Mouse (Mus musculus) adrenal gland, postnatal 4 days (tissue): ENCODE data around the gene Sox30. TPM values are rescaled to one million over a fixed set of nuclear protein-coding genes. Genes with fewer than 3 reads are reported as not detected.
"Not testable (repeated sequence)": the region's sequence is repeated elsewhere in the genome, so short reads cannot be mapped to it uniquely, and the experiment has no call there.

Experiments
- DNase-seq, 2 experiments: peaks; one replicate each; pipeline ENCODE4 v3.0.0; 2021 to 2022; ENCODE audit warnings: low spot score in 2 of 2, mixed read lengths in 2 of 2
- total RNA-seq, 2 experiments: library from RNA; stranded (reverse); gene quantifications; 2 replicates each; pipeline ENCODE4 v1.2.3; 2021

Gene Sox30
- total RNA-seq, 2 experiments from 2014 or later, result 0.34 to 0.67 TPM

DNA sequence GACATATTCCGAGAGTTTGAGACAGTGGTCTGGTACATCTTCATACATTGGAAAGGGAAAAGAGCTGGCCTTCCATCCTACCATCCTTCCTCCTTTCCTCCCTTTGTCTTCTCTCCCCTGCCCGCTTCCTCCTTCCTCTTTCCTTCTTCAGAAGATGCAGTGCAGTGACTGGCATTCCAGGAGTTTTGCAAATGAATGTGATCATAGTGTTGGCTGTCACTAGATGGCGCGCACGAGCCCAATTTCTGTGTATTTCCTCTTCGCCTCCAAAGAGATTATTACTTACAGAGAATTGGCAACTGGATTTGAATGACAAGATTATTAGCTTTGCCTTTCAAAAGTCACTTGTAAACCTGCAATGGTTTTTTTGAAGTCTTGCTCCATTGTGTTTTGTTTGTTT lies 36.0 kb downstream of the Sox30 start:
- peak in 1 of 2 experiments; percentile 32 for DNase-seq

GRCm38 (mm10) chr11:46020246-46020645 lies 40.1 kb downstream of the Sox30 start:
- DNase-seq, result no peak

GRCm38 (mm10) chr11:46021850-46022249 lies 41.7 kb downstream of the Sox30 start:
- no peak for DNase-seq

GRCm38 (mm10) chr11:46022983-46023382 lies 42.9 kb downstream of the Sox30 start:
- DNase-seq, result no peak

- no peak for DNase-seq
Observed at GRCm38 (mm10) chr11:46025962-46026392, 45.9 kb downstream of the Sox30 start.

GRCm38 (mm10) chr11:46027952-46028814 lies 48.1 kb downstream of the Sox30 start:
- DNase-seq, result no peak

DNA sequence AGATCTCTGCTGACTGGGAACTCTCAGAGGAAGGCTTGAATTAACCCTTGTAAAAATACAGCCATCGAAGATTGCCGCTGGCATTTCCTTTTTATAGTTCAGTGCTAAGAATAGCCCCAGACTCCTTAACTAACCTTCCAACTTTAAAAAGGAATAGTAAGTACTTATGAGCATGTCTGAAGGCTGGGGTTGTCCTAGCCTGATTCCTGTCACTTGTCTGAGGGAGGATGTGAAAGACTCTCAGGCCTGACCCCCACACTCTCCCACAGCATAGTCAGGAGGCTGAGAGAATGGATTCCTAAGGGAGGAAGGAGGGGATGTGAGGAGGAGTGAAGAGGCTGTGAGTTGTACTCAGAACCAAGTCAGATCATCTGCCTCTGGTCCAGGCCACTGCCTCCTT lies 49.4 kb downstream of the Sox30 start:
- DNase-seq, result no peak

DNA sequence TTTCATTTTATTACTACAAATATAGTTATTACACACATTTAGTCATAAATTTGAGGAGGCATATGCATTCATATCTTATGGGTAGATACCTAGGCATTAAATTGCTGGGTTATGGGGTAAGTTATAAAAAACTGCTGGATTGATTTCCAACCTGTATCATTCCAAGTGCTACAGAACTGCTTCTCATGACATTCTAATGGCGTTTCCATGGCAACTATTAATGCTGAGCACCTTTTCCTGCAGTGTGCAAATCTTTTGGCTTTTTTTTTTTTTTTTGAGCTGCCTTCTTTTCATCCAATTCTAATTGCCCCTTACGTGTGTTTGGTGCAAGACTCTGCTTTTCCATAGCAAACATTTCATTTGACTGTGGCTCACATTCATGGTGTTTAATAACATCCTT lies 49.9 kb downstream of the Sox30 start:
- no peak for DNase-seq

- no peak for DNase-seq
Observed at GRCm38 (mm10) chr11:46031470-46031869, 51.4 kb downstream of the Sox30 start.

- DNase-seq, result no peak
Observed at GRCm38 (mm10) chr11:46032956-46033355, 52.8 kb downstream of the Sox30 start.

DNA sequence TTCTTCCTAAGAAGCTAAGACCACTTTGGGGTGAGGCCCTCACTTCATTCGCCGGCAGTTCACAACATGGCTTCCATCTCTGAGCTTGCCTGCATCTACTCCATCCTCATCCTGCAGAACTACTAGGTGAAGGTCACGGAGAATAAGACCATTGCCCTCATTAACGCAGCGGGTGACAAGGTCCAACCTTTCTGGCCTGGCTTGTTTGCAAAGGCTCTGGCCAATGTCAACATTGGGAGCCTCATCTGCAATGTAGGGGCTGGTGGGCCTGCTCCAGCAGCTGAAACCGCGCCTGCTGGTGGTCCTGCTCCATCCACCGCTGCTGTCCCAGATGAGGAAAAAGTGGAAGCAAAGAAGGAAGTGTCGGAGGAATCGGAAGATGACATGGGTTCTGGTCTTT lies 56.3 kb downstream of the Sox30 start:
- no peak for DNase-seq

GRCm38 (mm10) chr11:46038901-46039300 lies 58.8 kb downstream of the Sox30 start:
- DNase-seq, result no peak

DNA sequence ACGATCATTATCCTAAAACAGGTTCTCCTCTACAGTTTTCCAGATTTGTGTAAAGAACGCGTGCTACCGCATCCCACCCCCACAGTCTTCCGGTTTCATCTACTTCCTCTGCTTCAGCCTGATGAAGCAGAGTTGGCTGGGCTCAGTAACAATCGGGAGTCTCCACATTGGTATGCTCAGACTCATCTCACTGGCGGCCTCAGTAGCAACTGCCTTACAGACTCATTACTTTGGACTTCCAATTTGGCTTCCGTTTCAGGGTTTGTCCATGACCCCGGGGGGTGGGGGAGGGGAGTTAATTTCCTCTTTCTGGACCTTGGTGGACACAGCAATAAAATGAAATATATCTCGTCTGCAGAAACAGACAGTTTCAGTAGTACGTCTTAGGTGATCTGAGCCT lies 59.2 kb downstream of the Sox30 start:
- DNase-seq, result peak in 1 of 2 experiments; percentile 27

DNA sequence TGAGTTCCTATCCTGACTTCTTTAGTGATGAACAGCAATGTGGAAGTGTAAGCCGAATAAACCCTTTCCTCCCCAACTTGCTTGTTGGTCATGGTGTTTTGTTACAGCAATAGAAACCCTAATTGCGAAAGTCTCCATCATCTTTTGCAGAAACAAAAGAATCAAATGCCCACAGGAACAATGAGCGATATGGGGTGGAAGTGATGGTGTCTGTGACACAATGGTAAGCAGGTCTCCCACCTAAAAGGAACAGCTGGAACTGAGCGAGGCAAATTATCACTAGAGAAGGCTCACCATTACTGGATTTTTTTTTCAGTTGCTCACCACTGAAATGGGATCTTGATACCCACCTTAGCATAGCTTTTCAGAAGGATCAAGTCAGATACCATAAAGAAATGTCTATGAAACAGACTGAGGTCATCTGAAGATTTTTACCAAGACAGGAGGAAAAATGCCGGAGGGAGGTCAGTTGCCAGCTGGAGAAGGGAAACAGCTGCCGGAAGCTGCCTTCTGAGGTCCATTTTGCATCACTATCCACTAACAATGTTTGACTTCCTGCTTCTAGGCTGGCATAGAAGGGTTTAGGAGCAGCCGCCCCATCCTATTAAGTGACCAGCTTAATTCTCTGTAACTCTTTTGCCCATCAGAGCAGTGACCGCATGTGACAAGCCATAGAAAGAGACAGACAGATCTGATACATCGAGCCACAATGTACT lies 60.9 kb downstream of the Sox30 start:
- DNase-seq, result no peak

DNA sequence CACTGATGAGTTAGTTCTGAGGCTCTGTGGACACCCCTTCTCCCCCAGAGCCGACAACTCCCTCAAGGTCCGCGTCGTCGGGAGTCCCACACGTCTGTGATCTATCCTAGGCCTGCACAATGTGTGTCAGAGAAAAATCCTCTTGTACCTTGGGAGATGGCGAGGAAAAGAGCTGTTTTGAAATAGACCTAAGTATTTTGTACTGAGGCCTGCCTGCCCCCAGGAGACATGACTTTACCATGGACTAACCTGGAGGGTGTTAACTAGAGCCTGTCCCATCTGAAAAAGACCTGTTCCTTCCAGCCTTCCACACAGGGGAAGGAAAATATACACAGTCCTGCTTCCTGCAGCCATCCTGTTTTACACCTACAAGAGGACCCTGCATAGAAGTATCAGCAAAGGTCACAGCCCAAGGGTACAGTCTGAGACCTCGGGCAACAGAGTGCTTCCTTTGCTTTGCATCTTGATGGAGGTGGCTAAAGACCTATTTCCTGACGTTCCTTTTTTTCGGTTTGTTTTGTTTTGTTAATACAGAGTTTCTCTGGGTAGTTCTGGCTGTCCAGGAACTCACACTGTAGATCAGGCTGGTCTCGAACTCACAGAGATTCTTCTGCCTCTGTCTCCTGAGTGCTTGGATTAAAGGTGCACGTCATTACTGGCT lies 61.6 kb downstream of the Sox30 start:
- no peak for DNase-seq

GRCm38 (mm10) chr11:46044781-46045180 lies 64.7 kb downstream of the Sox30 start:
- no peak for DNase-seq

GRCm38 (mm10) chr11:46047264-46047663 lies 67.2 kb downstream of the Sox30 start:
- no peak for DNase-seq

GRCm38 (mm10) chr11:46052105-46052659 lies 72.1 kb downstream of the Sox30 start, which contains the start of gene Gm12166:
Gene Gm12166, minus strand, starts transcription at chr11:46052321.
- DNase-seq, result peak in 1 of 2 experiments; percentile 37

- DNase-seq, result not testable (repeated sequence)
Observed at GRCm38 (mm10) chr11:46053457-46053856, 73.3 kb downstream of the Sox30 start.

DNA sequence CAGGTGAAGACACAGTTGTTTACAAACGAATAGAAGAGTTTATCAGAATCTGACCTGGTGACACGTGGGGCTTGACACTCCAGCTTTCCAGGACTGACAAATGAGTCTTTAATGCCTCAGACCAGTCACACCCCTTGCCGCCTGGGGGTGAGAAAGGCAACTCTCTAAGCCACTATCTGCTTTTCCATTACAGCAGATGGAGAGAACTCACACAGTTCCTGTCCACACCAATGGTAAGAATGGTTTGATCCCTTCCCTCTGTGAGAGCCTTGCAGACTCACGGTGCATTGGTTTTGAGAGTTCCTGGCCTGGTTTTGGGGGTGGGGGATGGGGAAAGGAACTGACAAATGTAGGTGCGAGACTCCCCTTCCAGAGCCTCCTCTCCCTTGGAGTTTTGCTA lies 74.2 kb downstream of the Sox30 start:
- no peak for DNase-seq
